Mouse (Mus musculus) midbrain, embryonic 15.5 days (tissue): Measurements from ENCODE around the gene Rad51ap2. TPM values are rescaled to one million over a fixed set of nuclear protein-coding genes. Genes with fewer than 3 reads are reported as not detected.
A peak's percentile ranks its signal among the peaks of the same experiment; 100 is the strongest.

Source experiments
- ATAC-seq: fragments of 200-750 bp; cut with Nextera tagmentation; replicated peaks from 2 replicates; pipeline ENCODE4 v1.8.0; 2017; ENCODE audit warnings: moderate TSS enrichment
- H3K27ac ChIP-seq: fragments of 300-500 bp; sonication (generic); 2 replicates; pipeline ENCODE4 v1.5.1; 2015; ENCODE audit warnings: mild to moderate bottlenecking, inconsistent platforms
- H3K27me3 ChIP-seq: fragments of 300-500 bp; sonication (generic); replicated peaks from 2 replicates; pipeline ENCODE4 v1.6.1; 2015; ENCODE audit warnings: inconsistent platforms
- H3K36me3 ChIP-seq: fragments of 300-500 bp; sonication (generic); replicated peaks from 2 replicates; pipeline ENCODE4 v1.6.1; 2015; ENCODE audit warnings: inconsistent platforms
- H3K4me1 ChIP-seq: fragments of 300-500 bp; sonication (generic); 2 replicates; pipeline ENCODE4 v1.6.1; 2015; ENCODE audit warnings: inconsistent platforms
- H3K4me2 ChIP-seq: fragments of 300-500 bp; sonication (generic); 2 replicates; pipeline ENCODE4 v1.6.1; 2015; ENCODE audit warnings: inconsistent platforms, mild to moderate bottlenecking, moderate library complexity
- H3K4me3 ChIP-seq: fragments of 300-500 bp; sonication (generic); 2 replicates; pipeline ENCODE4 v1.5.1; 2015; ENCODE audit warnings: mild to moderate bottlenecking, inconsistent platforms
- H3K9ac ChIP-seq: fragments of 300-500 bp; sonication (generic); 2 replicates; pipeline ENCODE4 v1.6.1; 2015; ENCODE audit warnings: mild to moderate bottlenecking, inconsistent platforms
- H3K9me3 ChIP-seq: fragments of 300-500 bp; sonication (generic); 2 replicates; pipeline ENCODE4 v1.6.1; 2016; ENCODE audit warnings: inconsistent platforms
- WGBS: fragments of 180-500 bp; shearing (Covaris S2); methylation state at CpG from one replicate; pipeline ENCODE4 v1.1.7; 2015; ENCODE audit warnings: mixed read lengths; 5-methylcytosine and 5-hydroxymethylcytosine counted together
- polyA plus RNA-seq: library from polyadenylated mRNA; unstranded; fragments of >200 nt; fragmentation: Nextera tagmentation; extraction: Ambion mirVana; gene quantifications from 2 replicates; pipeline ENCODE4 v1.2.1, GENCODE M21; 2015

Gene Rad51ap2
- polyA plus RNA-seq, 1 experiment from 2014 or later = 0.36 TPM

- peak overlapping the region; percentile 4; the same call in 1 of the 2 replicates for H3K4me3 ChIP-seq
- H3K27ac ChIP-seq = no peak overlapping the region
- ATAC-seq = peak; percentile 9
- H3K27me3 ChIP-seq = no peaks in the 10 kb centered on the region; the same call in 1 of the 2 replicates
- 20% methylated on average over 23 of the region's 23 CpGs for WGBS
- no peak overlapping the region for H3K9ac ChIP-seq
- H3K4me1 ChIP-seq = peaks cover 8% of the 10 kb centered on the region
- peaks cover 3% of the 10 kb centered on the region; the same call in 1 of the 2 replicates for H3K9me3 ChIP-seq
- peak overlapping the region; percentile 78 for H3K4me2 ChIP-seq
- H3K36me3 ChIP-seq = no peaks in the 10 kb centered on the region
These were observed 17.9 kb upstream of the Rad51ap2 start for GRCm38 (mm10) chr12:11437907-11438447.

GRCm38 (mm10) chr12:11454146-11454545 is 1.7 kb upstream of the Rad51ap2 start:
- no peak for ATAC-seq
- 49% methylated on average over 5 of the region's 5 CpGs for WGBS

GRCm38 (mm10) chr12:11456213-11456612 is 334 bp downstream of the Rad51ap2 start:
- WGBS = 5% methylated on average over 11 of the region's 11 CpGs
- H3K27me3 ChIP-seq = no peaks in the 10 kb centered on the region

More at GRCm38 (mm10) chr12:11454146-11454545, 1.7 kb upstream of the Rad51ap2 start:
- no peaks in the 10 kb centered on the region for H3K27me3 ChIP-seq
- H3K27ac ChIP-seq = no peak overlapping the region
- H3K4me1 ChIP-seq = 0 out of 2 replicates have a peak, but pooled peaks cover 5% of the 10 kb centered on the region
- no peak overlapping the region for H3K4me3 ChIP-seq
- H3K9ac ChIP-seq = no peak overlapping the region
- no peaks in the 10 kb centered on the region for H3K36me3 ChIP-seq
- no peak overlapping the region for H3K4me2 ChIP-seq
- H3K9me3 ChIP-seq = no peaks in the 10 kb centered on the region

DNA sequence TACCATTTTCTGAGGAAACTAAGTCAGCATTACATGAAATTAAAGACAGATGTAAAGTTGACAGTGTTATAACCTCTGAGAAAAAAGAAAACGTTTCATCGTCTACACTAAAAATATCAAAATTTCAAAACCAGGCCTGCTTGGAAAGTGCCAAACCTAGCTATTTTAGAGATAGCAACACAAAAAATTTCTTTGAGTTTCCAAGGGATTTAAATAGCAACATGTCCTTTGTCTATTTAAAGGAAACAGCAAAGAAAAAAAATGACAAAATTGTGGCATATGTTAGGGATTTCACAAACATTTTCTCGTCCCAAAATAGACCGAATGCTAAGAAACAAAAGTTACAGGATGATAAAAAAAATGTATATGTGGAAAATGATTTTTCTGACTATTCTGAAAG is 753 bp downstream of the Rad51ap2 start:
- no peak for ATAC-seq
- Histone ChIP-seq H3K4me2 (peak overlapping the region; percentile 96), H3K36me3 (no peaks in the 10 kb centered on the region), H3K4me3 (peak overlapping the region; percentile 76; the same call in 1 of the 2 replicates), H3K4me1 (0 out of 2 replicates have a peak, but pooled peaks cover 5% of the 10 kb centered on the region), H3K9me3 (no peaks in the 10 kb centered on the region), H3K27ac (no peak overlapping the region), H3K27me3 (no peaks in the 10 kb centered on the region), H3K9ac (no peak overlapping the region)
- WGBS = 83% methylated on average over 4 of the region's 4 CpGs

More at GRCm38 (mm10) chr12:11456213-11456612, 334 bp downstream of the Rad51ap2 start:
- peak overlapping the region; percentile 96 for H3K4me2 ChIP-seq
- no peak for ATAC-seq
- 0 out of 2 replicates have a peak, but pooled peaks cover 5% of the 10 kb centered on the region for H3K4me1 ChIP-seq
- peak overlapping the region; percentile 77 for H3K9ac ChIP-seq
- H3K36me3 ChIP-seq = no peaks in the 10 kb centered on the region
- H3K27ac ChIP-seq = peak overlapping the region; percentile 21; the same call in 1 of the 2 replicates
- H3K9me3 ChIP-seq = no peaks in the 10 kb centered on the region
- peak overlapping the region; percentile 76 for H3K4me3 ChIP-seq

Other genes with a start within 250 kb of the Rad51ap2 start
- gene Msgn1, start 247.1 kb upstream of the Rad51ap2 start, polyA plus RNA-seq = not detected in 2 replicates
- gene Gen1, start 190.3 kb upstream of the Rad51ap2 start, polyA plus RNA-seq = 1.6 and 2.1 TPM in 2 replicates
- gene Smc6, start 190.2 kb upstream of the Rad51ap2 start, polyA plus RNA-seq = 90.0 and 107 TPM in 2 replicates
- gene Vsnl1, start 19.5 kb upstream of the Rad51ap2 start, polyA plus RNA-seq = 64.5 and 70.1 TPM in 2 replicates